Mouse (Mus musculus): ENCODE measurements around the gene Bbs12. TPM values are rescaled to one million over a fixed set of nuclear protein-coding genes. Genes with fewer than 3 reads are reported as not detected.

The Bbs12 gene
- total RNA-seq, 2 experiments from 2014 or later = 5.9 to 6.3 TPM

Other genes starting within 250 kb of the Bbs12 start
- gene Adad1, start 249.0 kb upstream of the Bbs12 start, total RNA-seq (2021) = not detected
- not detected for gene Il2, start 186.6 kb upstream of the Bbs12 start, total RNA-seq (2021)
- gene Il21, start 79.9 kb upstream of the Bbs12 start, total RNA-seq (2021) = not detected
- gene Cetn4, start 154 bp downstream of the Bbs12 start, total RNA-seq (2021) = 1 to 10 TPM; 2.8 to 3.6 TPM
- gene Fgf2, start 35.8 kb downstream of the Bbs12 start, total RNA-seq (2021) = 1 to 10 TPM; 1.6 to 2.3 TPM
- gene Spata5, start 107.3 kb downstream of the Bbs12 start, total RNA-seq (2021) = 10 to 100 TPM; 28.1 to 29.2 TPM
- 1 to 10 TPM; 5.4 to 6.1 TPM for gene Nudt6, start 107.7 kb downstream of the Bbs12 start, total RNA-seq (2021)

Data from left cerebral cortex, postnatal 4 days (tissue).